Mouse (Mus musculus): ENCODE measurements at regions not wholly inside any gene's neighbourhood (a gene's known extent, or its start where the extent isn't known, plus 50 kb on each side); places are given as distances from the start of the nearest gene placed in this dataset.

DNA sequence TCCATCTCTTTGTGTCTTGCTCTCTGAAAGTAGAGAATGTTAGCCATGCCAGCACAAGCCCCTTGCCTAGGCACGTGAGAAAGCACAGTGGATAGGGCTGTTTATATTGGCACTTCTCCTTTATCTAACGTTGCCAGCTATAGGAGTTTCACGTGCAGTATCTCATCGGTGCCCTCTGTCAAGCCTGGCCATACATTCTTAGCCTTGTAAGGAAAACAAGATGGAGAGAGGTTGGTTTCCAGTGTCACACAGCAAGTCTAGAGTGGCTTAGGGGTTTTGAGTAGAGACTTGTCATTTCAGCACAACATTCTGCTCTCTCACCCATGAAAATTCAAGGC is 88.1 kb upstream of the Bcl6 start:
- no peak overlapping the region for H3K27ac ChIP-seq
- TF ChIP-seq CTCF (IDR thresholded peaks at IDR 0.05; ENCODE audit: low read depth) (no peak), EP300 (IDR thresholded peaks at IDR 0.05; ENCODE audit: low read depth) (no peak)
- ATAC-seq (ENCODE audit: insufficient read depth): no peak

DNA sequence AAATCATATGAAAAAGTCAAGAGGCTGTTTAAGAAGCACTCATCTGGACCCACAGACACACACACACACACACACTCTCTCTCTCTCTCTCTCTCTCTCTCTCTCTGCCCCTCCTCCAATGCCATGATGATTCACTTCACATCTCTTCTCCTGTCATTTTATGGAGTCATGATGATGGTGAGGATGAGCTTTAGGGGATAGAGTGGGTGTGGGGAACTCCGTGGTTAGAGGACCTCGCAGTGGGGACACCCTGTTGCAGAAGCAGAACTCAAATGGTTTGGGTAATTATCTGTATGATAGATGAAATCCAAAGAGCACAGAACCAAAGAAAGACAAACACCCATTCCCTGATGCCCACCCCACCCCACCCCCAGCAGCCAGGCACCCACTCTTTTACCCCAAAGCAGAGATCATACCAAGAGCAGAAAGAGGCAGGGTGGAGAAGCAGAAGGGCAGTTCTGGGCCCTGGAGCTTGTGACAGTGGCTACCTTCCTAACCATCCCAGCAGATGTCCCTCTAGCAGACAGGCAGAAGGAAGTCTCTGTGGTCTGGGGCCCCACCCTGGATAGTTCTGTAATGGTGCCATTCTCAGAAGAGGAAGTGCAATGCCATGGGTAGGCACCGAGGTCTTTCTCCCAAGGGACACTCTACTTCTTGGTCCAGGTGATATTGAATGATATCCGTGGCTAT is 87.6 kb upstream of the Bcl6 start:
- H3K4me1 ChIP-seq (replicated peaks; ENCODE audit: control insufficient read depth in 2 of 2, insufficient read depth in 2 of 2, low read length in 1 of 2): peaks cover 0 to 5% of the 10 kb centered on the region in 2 experiments; a peak in 2 of 4 replicates
- TF ChIP-seq EP300 (IDR thresholded peaks at IDR 0.05; ENCODE audit: low read depth) (no peak), CTCF (IDR thresholded peaks at IDR 0.05; ENCODE audit: low read depth) (no peak)
- H3K9ac ChIP-seq (replicated peaks): no peak overlapping the region
- H3K4me3 ChIP-seq (ENCODE audit: insufficient read depth in 1 of 2, low read depth in 2 of 2, low read length in 2 of 2): no peak overlapping the region
- DNase-seq (ENCODE audit: low read depth in 3 of 3, low spot score in 3 of 3) (no peak), ATAC-seq (ENCODE audit: insufficient read depth) (no peak)
- 30% methylated on average over 4 of the region's 4 CpGs for WGBS (ENCODE audit: insufficient replicate concordance)
- no peak overlapping the region for H3K4me2 ChIP-seq (ENCODE audit: low read depth)
- H3K27ac ChIP-seq: no peak overlapping the region
- no peaks in the 10 kb centered on the region for H3K27me3 ChIP-seq (ENCODE audit: control insufficient read depth, insufficient read depth, low read length)
- no peaks in the 10 kb centered on the region for H3K36me3 ChIP-seq (replicated peaks; ENCODE audit: control insufficient read depth, insufficient read depth, low read depth)
- no peaks in the 10 kb centered on the region for H3K9me3 ChIP-seq (ENCODE audit: control insufficient read depth, low read length)

More for the DNA sequence above, 88.1 kb upstream of the Bcl6 start:
- Histone ChIP-seq H3K4me3 (ENCODE audit: insufficient read depth in 1 of 2, low read depth in 2 of 2, low read length in 2 of 2) (no peak overlapping the region), H3K9ac (replicated peaks) (no peak overlapping the region), H3K4me1 (replicated peaks; ENCODE audit: control insufficient read depth in 2 of 2, insufficient read depth in 2 of 2, low read length in 1 of 2) (peaks cover 0 to 5% of the 10 kb centered on the region in 2 experiments; a peak in 2 of 4 replicates), H3K9me3 (ENCODE audit: control insufficient read depth, low read length) (no peaks in the 10 kb centered on the region), H3K4me2 (ENCODE audit: low read depth) (no peak overlapping the region), H3K36me3 (replicated peaks; ENCODE audit: control insufficient read depth, insufficient read depth, low read depth) (no peaks in the 10 kb centered on the region), H3K27me3 (ENCODE audit: control insufficient read depth, insufficient read depth, low read length) (no peaks in the 10 kb centered on the region)
- 41% methylated on average over 4 of the region's 4 CpGs for WGBS (ENCODE audit: insufficient replicate concordance)
- no peak for DNase-seq (ENCODE audit: low read depth in 3 of 3, low spot score in 3 of 3)

DNA sequence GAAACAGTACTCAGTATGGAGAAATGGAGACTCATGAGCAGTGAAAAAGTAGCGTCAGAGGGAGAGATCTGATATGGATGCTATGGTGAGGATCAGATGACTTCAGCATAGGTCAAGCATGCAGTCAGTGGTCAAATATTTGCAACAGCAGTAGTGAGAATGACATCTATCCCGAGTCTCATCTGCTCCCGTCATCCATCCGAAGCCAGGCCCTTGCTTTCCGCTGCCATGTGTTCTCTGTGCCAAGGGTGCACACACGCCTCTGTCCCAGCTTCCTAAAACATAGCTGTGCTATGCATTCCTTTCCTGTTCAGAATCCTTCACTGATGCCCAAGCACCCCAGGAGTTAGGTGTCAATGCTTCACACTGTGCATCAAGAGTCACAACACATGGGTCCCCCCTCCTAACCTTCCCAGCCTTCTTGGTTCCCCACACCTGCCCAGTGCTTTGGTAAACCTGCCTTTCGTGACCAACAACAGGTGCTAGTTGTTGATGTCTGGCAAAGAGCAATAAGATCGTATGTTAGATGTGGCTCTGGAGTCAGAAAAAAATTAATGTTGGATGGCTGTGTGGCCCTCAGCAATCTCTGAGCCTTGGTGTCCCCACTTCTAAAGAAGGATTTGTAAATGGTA is 85.1 kb upstream of the Bcl6 start:
- Histone ChIP-seq H3K27me3 (ENCODE audit: control insufficient read depth, insufficient read depth, low read length) (no peaks in the 10 kb centered on the region), H3K9ac (replicated peaks) (no peak overlapping the region), H3K36me3 (replicated peaks; ENCODE audit: control insufficient read depth, insufficient read depth, low read depth) (no peaks in the 10 kb centered on the region), H3K9me3 (ENCODE audit: control insufficient read depth, low read length) (no peaks in the 10 kb centered on the region), H3K27ac (no peak overlapping the region), H3K4me2 (ENCODE audit: low read depth) (no peak overlapping the region), H3K4me1 (replicated peaks; ENCODE audit: control insufficient read depth in 2 of 2, insufficient read depth in 2 of 2, low read length in 1 of 2) (peaks cover 0 to 6% of the 10 kb centered on the region in 2 experiments; a peak in 2 of 4 replicates), H3K4me3 (ENCODE audit: insufficient read depth in 1 of 2, low read depth in 2 of 2, low read length in 2 of 2) (no peak overlapping the region)
- TF ChIP-seq CTCF (IDR thresholded peaks at IDR 0.05; ENCODE audit: low read depth) (no peak), EP300 (IDR thresholded peaks at IDR 0.05; ENCODE audit: low read depth) (no peak)
- DNase-seq (ENCODE audit: low read depth in 3 of 3, low spot score in 3 of 3) (no peak), ATAC-seq (ENCODE audit: insufficient read depth) (no peak)
- 73% methylated on average over 8 of the region's 8 CpGs for WGBS (ENCODE audit: insufficient replicate concordance)

DNA sequence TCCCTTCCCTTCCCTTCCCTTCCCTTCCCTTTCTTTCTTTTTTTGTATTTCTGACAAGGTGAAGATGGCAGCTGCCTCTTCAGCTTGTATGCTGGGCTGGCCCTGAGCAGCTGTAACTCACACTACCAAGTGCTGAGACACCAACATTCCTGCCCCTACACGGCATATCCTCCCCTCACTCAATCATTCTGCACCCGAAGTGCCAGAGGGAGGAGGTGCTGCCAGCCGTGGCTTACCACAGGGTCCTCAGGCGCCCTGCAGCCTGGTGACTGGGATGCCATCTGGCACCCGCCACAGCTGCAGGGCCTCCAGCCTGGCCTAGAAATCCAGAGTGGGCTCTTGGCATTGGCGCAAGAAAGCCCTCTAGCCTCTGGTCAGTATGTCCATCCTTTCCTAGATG is 84.4 kb upstream of the Bcl6 start:
- H3K4me3 ChIP-seq (ENCODE audit: insufficient read depth in 1 of 2, low read depth in 2 of 2, low read length in 2 of 2): no peak overlapping the region
- peaks cover 0 to 12% of the 10 kb centered on the region in 2 experiments; a peak in 3 of 4 replicates for H3K4me1 ChIP-seq (replicated peaks; ENCODE audit: control insufficient read depth in 2 of 2, insufficient read depth in 2 of 2, low read length in 1 of 2)
- no peaks in the 10 kb centered on the region for H3K36me3 ChIP-seq (replicated peaks; ENCODE audit: control insufficient read depth, insufficient read depth, low read depth)
- ATAC-seq (ENCODE audit: insufficient read depth) (no peak), DNase-seq (ENCODE audit: low read depth in 3 of 3, low spot score in 3 of 3) (no peak)
- no peaks in the 10 kb centered on the region for H3K27me3 ChIP-seq (ENCODE audit: control insufficient read depth, insufficient read depth, low read length)
- H3K4me2 ChIP-seq (ENCODE audit: low read depth): no peak overlapping the region
- H3K9ac ChIP-seq (replicated peaks): no peak overlapping the region
- no peak overlapping the region for H3K27ac ChIP-seq
- H3K9me3 ChIP-seq (ENCODE audit: control insufficient read depth, low read length): no peaks in the 10 kb centered on the region
- 56% methylated on average over 6 of the region's 6 CpGs for WGBS (ENCODE audit: insufficient replicate concordance)
- TF ChIP-seq EP300 (IDR thresholded peaks at IDR 0.05; ENCODE audit: low read depth) (no peak), CTCF (IDR thresholded peaks at IDR 0.05; ENCODE audit: low read depth) (no peak)

DNA sequence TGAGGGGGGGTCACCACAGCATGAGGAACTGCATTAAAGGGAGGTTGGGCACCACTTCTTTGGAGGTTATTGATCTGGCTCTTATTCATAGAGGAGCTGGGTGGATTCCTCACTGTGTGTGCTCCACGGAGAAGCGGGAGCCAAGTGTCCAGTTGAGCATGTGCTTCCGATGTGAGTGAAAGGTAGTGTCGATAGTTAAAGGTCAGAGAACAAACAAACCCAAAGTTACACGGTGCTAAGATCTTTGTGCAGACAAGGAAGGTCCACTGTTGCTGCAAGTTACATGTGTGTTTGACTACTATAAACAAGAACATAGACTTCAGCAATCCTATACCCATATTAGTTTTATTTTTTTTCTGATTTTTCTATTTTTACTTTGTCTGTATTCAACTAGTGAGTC is 80.8 kb upstream of the Bcl6 start:
- no peak for ATAC-seq (ENCODE audit: insufficient read depth)

More for the DNA sequence above, 80.8 kb upstream of the Bcl6 start:
- H3K27me3 ChIP-seq (ENCODE audit: control insufficient read depth, insufficient read depth, low read length): no peaks in the 10 kb centered on the region
- H3K4me1 ChIP-seq (replicated peaks; ENCODE audit: control insufficient read depth in 2 of 2, insufficient read depth in 2 of 2, low read length in 1 of 2): peaks cover 0 to 16% of the 10 kb centered on the region in 2 experiments; a peak in 3 of 4 replicates
- H3K9me3 ChIP-seq (ENCODE audit: control insufficient read depth, low read length): no peaks in the 10 kb centered on the region
- H3K4me2 ChIP-seq (ENCODE audit: low read depth): no peak overlapping the region
- no peak overlapping the region for H3K4me3 ChIP-seq (ENCODE audit: insufficient read depth in 1 of 2, low read depth in 2 of 2, low read length in 2 of 2)
- no peaks in the 10 kb centered on the region for H3K36me3 ChIP-seq (replicated peaks; ENCODE audit: control insufficient read depth, insufficient read depth, low read depth)
- no peak overlapping the region for H3K9ac ChIP-seq (replicated peaks)
- no peak for DNase-seq (ENCODE audit: low read depth in 3 of 3, low spot score in 3 of 3)
- no peak overlapping the region for H3K27ac ChIP-seq
- TF ChIP-seq CTCF (IDR thresholded peaks at IDR 0.05; ENCODE audit: low read depth): no peak
- no peak for TF ChIP-seq EP300 (IDR thresholded peaks at IDR 0.05; ENCODE audit: low read depth)
- 64% methylated on average over 5 of the region's 5 CpGs for WGBS (ENCODE audit: insufficient replicate concordance)

Data from liver, embryonic 14.5 days (tissue).